Mouse (Mus musculus) MEL (cell line): ENCODE results near the gene Stat5a. TPM values are rescaled to one million over a fixed set of nuclear protein-coding genes. Genes with fewer than 3 reads are reported as not detected.

Experiments
- DNase-seq: peaks from one replicate; pipeline ENCODE4 v3.0.0; 2011; ENCODE audit warnings: low read depth, low spot score
- H3K27ac ChIP-seq: 2 replicates; pipeline ENCODE4 v1.5.1; 2012; ENCODE audit warnings: low read depth, mild to moderate bottlenecking, control low read depth, low read length, moderate library complexity; ENCODE audit not compliant: control insufficient read depth
- H3K27me3 ChIP-seq, 2 experiments: fragments of 150-350 bp in 1 of 2; sonication (generic) in 1 of 2; 2 replicates each; pipeline ENCODE4 v1.6.1; 2012; ENCODE audit warnings: low read length in 2 of 2, mild to moderate bottlenecking in 2 of 2, improper control_type of control experiment in 1 of 2, moderate library complexity in 1 of 2; ENCODE audit not compliant: insufficient read depth in 2 of 2, control insufficient read depth in 1 of 2
- H3K36me3 ChIP-seq, 2 experiments: 2 replicates each; pipeline ENCODE4 v1.6.1; 2012 to 2014; ENCODE audit warnings: low read length in 2 of 2, improper control_type of control experiment in 1 of 2, inconsistent platforms in 1 of 2, mild to moderate bottlenecking in 1 of 2; ENCODE audit not compliant: insufficient read depth in 2 of 2, control insufficient read depth in 1 of 2
- H3K4me1 ChIP-seq, 2 experiments: fragments of 150-350 bp in 1 of 2; sonication (generic) in 1 of 2; 2 replicates each; pipeline ENCODE4 v1.6.1; 2012; ENCODE audit warnings: low read length in 2 of 2, improper control_type of control experiment in 1 of 2, mild to moderate bottlenecking in 1 of 2; ENCODE audit not compliant: insufficient read depth in 2 of 2, control insufficient read depth in 1 of 2
- H3K4me3 ChIP-seq, 2 experiments: fragments of 150-350 bp in 1 of 2; sonication (generic) in 1 of 2; 2 replicates each; pipeline ENCODE4 v1.5.1; 2012; ENCODE audit warnings: low read depth in 2 of 2, low read length in 2 of 2, mild to moderate bottlenecking in 2 of 2, moderate library complexity in 2 of 2, control low read depth in 1 of 2, improper control_type of control experiment in 1 of 2; ENCODE audit not compliant: control insufficient read depth in 1 of 2, insufficient read depth in 1 of 2
- H3K79me2 ChIP-seq: 2 replicates; pipeline ENCODE4 v1.6.1; 2012; ENCODE audit warnings: mild to moderate bottlenecking, low read length, moderate library complexity; ENCODE audit not compliant: control insufficient read depth, poor library complexity, insufficient read depth
- H3K9ac ChIP-seq: 2 replicates; pipeline ENCODE4 v1.6.1; 2012; ENCODE audit warnings: low read depth, mild to moderate bottlenecking, control low read depth, low read length, moderate library complexity; ENCODE audit not compliant: control insufficient read depth, poor library complexity, severe bottlenecking
- H3K9me3 ChIP-seq: fragments of 150-350 bp; sonication (generic); replicated peaks from 2 replicates; pipeline ENCODE4 v1.6.1; 2012; ENCODE audit warnings: mild to moderate bottlenecking, low read length, improper control_type of control experiment, moderate library complexity; ENCODE audit not compliant: insufficient read depth
- BHLHE40 ChIP-seq: IDR thresholded peaks from 2 replicates; pipeline ENCODE4 v1.6.1; 2012; ENCODE audit warnings: low read depth, mild to moderate bottlenecking, inconsistent platforms, low read length, improper control_type of control experiment, borderline replicate concordance
- CHD2 ChIP-seq: IDR thresholded peaks from 2 replicates; pipeline ENCODE4 v1.6.1; 2011; ENCODE audit warnings: low read length, improper control_type of control experiment
- EP300 ChIP-seq, 2 experiments: IDR thresholded peaks; 2 replicates each; pipeline ENCODE4 v1.6.1; 2011; ENCODE audit warnings: improper control_type of control experiment in 2 of 2, low read length in 2 of 2, low read depth in 1 of 2, mild to moderate bottlenecking in 1 of 2
- GATA1 ChIP-seq: IDR thresholded peaks from 2 replicates; pipeline ENCODE4 v1.6.1; 2011; ENCODE audit warnings: low read depth, low read length, improper control_type of control experiment
- MYB ChIP-seq: IDR thresholded peaks from 2 replicates; pipeline ENCODE4 v1.6.1; 2011; ENCODE audit warnings: mild to moderate bottlenecking, low read depth, low read length, improper control_type of control experiment
- NELFE ChIP-seq: IDR thresholded peaks from 2 replicates; pipeline ENCODE4 v1.6.1; 2011; ENCODE audit warnings: low read depth, low read length, improper control_type of control experiment
- POLR2AphosphoS2 ChIP-seq: IDR thresholded peaks from 2 replicates; pipeline ENCODE4 v1.6.1; 2011; ENCODE audit warnings: low read length, improper control_type of control experiment
- POLR2AphosphoS5 ChIP-seq: IDR thresholded peaks from 2 replicates; pipeline ENCODE4 v1.6.1; 2012; ENCODE audit warnings: low read depth, borderline replicate concordance, mild to moderate bottlenecking, inconsistent platforms, low read length, moderate library complexity, mixed read lengths
- RAD21 ChIP-seq: IDR thresholded peaks from 2 replicates; pipeline ENCODE4 v1.6.1; 2011; ENCODE audit warnings: mild to moderate bottlenecking, low read depth, low read length, improper control_type of control experiment
- UBTF ChIP-seq: IDR thresholded peaks from 2 replicates; pipeline ENCODE4 v1.6.1; 2012; ENCODE audit warnings: low read depth, mild to moderate bottlenecking, inconsistent platforms, low read length, improper control_type of control experiment, moderate library complexity, borderline replicate concordance; ENCODE audit not compliant: insufficient read depth
- USF2 ChIP-seq, 2 experiments: IDR thresholded peaks; 2 replicates each; pipeline ENCODE4 v1.6.1; 2011 to 2012; ENCODE audit warnings: improper control_type of control experiment in 2 of 2, low read length in 2 of 2, borderline replicate concordance in 1 of 2, inconsistent platforms in 1 of 2, low read depth in 1 of 2, mild to moderate bottlenecking in 1 of 2; ENCODE audit not compliant: insufficient read depth in 1 of 2
- ZMIZ1 ChIP-seq: IDR thresholded peaks from 2 replicates; pipeline ENCODE4 v1.6.1; 2012; ENCODE audit warnings: low read depth, mild to moderate bottlenecking, inconsistent platforms, low read length, improper control_type of control experiment, moderate library complexity
- polyA plus RNA-seq, 2 experiments: library from polyadenylated mRNA; stranded (reverse) in 1 of 2; unstranded in 1 of 2; fragments of >175 nt in 1 of 2; fragments of >200 nt in 1 of 2; gene quantifications; 2 replicates each; pipeline versions ENCODE4 v1.2.1 to v1.2.4; 2012; ENCODE audit warnings: low replicate concordance in 2 of 2, low read depth in 1 of 2; ENCODE audit not compliant: insufficient read length in 2 of 2, insufficient read depth in 1 of 2, missing spikeins in 1 of 2
- total RNA-seq: library from RNA; depleted of rRNA; stranded (reverse); fragments of 300-350 nt; gene quantifications from 2 replicates; pipeline ENCODE4 v1.2.3, GENCODE M21; 2012

Gene Stat5a
- total and polyA plus RNA-seq, 3 experiments: 54.2 to 86.8 TPM; not detected in 1

GRCm38 (mm10) chr11:100865618-100866017, 6.5 kb downstream of the Stat5a start (continued):
- no peak for TF ChIP-seq USF2 (IDR thresholded peaks at IDR 0.05; ENCODE audit: borderline replicate concordance in 1 of 2, insufficient read depth in 1 of 2, low read depth in 1 of 2, low read length in 2 of 2)

DNA sequence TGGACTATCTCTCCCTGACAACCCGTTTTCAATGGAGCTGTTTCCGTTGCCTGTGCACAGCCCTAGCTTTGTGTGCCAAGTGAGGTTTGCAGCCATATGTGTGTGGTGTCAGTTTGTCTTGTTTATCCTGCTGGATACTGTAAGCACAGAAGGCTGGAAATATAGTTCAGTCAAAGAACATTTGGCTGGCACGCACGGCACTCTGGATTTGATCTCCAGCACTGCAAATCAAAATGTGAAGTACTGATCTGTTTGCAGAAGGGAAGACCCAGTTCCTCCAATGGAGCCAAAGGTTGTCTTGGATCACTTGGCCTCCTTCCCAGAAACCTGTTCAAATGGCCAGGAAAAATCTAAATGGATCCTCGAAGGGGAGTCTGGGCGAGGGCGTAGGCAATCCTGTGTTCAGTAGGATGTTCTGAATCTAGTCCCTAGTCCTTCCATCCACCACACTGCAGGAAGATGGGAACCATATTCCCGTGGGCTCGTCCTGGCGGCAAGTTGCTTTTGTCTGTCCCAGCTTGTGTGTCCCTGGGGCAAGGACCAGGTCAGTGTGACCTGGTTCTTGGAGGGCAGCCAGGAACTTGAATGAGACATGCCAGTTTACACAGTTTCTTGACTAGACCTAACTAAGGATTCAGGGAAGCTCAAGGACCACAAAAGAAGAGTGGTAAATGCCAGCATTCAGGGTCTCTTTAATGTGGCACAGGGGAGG, 11.3 kb downstream of the Stat5a start:
- Histone ChIP-seq H3K4me3 (no peak overlapping the region), H3K27ac (no peak overlapping the region), H3K79me2 (no peaks in the 10 kb centered on the region), H3K9ac (no peak overlapping the region), H3K27me3 (no peaks in the 10 kb centered on the region), H3K4me1 (peaks cover 5 to 6% of the 10 kb centered on the region in 2 experiments), H3K36me3 (peaks cover 10 to 14% of the 10 kb centered on the region in 2 experiments), H3K9me3 (no peaks in the 10 kb centered on the region)
- TF ChIP-seq POLR2AphosphoS2 (no peak), UBTF (no peak), EP300 (IDR thresholded peaks at IDR 0.05; ENCODE audit: low read depth in 1 of 2, low read length in 2 of 2) (no peak), GATA1 (no peak), BHLHE40 (no peak), ZMIZ1 (no peak), POLR2AphosphoS5 (no peak), MYB (no peak), CHD2 (no peak)
- DNase-seq: no peak

- Histone ChIP-seq H3K4me1 (peaks cover 0 to 3% of the 10 kb centered on the region in 2 experiments; a peak in 2 of 4 replicates), H3K36me3 (peaks cover 5 to 14% of the 10 kb centered on the region in 2 experiments), H3K4me3 (no peak overlapping the region), H3K9ac (no peak overlapping the region), H3K9me3 (no peaks in the 10 kb centered on the region), H3K79me2 (no peaks in the 10 kb centered on the region), H3K27me3 (no peaks in the 10 kb centered on the region), H3K27ac (no peak overlapping the region)
- DNase-seq: no peak
- no peak for TF ChIP-seq NELFE
- TF ChIP-seq RAD21: no peak
Measured at GRCm38 (mm10) chr11:100870968-100871350, 11.8 kb downstream of the Stat5a start.
